Mouse (Mus musculus): ENCODE measurements at regions not wholly inside any gene's neighbourhood (a gene's known extent, or its start where the extent isn't known, plus 50 kb on each side); places are given as distances from the start of the nearest gene placed in this dataset.

DNA sequence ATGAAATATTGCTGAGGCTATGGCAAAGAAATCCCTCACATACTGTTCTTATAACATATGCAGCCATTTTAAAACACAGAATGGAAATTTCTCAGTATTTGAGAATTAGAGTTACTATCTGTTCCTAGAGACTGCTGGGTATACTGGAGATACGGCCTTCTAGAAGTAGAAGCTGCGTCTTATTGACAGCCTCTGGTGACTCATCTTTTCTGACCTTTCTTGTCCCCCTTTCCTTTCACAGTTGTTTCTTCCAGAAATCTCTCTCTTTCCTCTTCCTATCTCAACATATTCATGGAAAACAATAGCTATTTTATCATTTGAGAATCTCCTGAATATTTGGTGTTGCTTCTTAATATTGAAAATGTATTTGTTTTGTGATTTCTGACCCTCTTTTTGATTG, 315.1 kb downstream of the Atxn7l3b start:
- TF ChIP-seq POLR2A (IDR thresholded peaks at IDR 0.05; ENCODE audit: insufficient read length, low read depth) (no peak), MAX (IDR thresholded peaks at IDR 0.05; ENCODE audit: low read depth) (no peak), USF1 (IDR thresholded peaks at IDR 0.05; ENCODE audit: low read depth) (no peak), E2F4 (IDR thresholded peaks at IDR 0.05; ENCODE audit: insufficient read depth) (no peak), POLR2AphosphoS2 (IDR thresholded peaks at IDR 0.05; ENCODE audit: insufficient read length, low read depth) (no peak), TCF3 (IDR thresholded peaks at IDR 0.05; ENCODE audit: insufficient read length, low read depth) (no peak), TCF12 (IDR thresholded peaks at IDR 0.05; ENCODE audit: insufficient read depth, poor library complexity, severe bottlenecking) (no peak), CEBPB (IDR thresholded peaks at IDR 0.05; ENCODE audit: insufficient read depth, poor library complexity, severe bottlenecking) (no peak), MYOG (IDR thresholded peaks at IDR 0.05; ENCODE audit: control insufficient read depth in 1 of 3, insufficient read depth in 1 of 3, insufficient read length in 2 of 3, low read depth in 2 of 3) (no peak), MYOD1 (IDR thresholded peaks at IDR 0.05; ENCODE audit: control insufficient read depth in 1 of 3, insufficient read length in 2 of 3, low read depth in 2 of 3) (no peak)
